Mouse (Mus musculus): Measurements from ENCODE around the gene Rpl23.
"Not testable (repeated sequence)": the region's sequence is repeated elsewhere in the genome, so short reads cannot be mapped to it uniquely, and the experiment has no call there.

The Rpl23 gene

DNA sequence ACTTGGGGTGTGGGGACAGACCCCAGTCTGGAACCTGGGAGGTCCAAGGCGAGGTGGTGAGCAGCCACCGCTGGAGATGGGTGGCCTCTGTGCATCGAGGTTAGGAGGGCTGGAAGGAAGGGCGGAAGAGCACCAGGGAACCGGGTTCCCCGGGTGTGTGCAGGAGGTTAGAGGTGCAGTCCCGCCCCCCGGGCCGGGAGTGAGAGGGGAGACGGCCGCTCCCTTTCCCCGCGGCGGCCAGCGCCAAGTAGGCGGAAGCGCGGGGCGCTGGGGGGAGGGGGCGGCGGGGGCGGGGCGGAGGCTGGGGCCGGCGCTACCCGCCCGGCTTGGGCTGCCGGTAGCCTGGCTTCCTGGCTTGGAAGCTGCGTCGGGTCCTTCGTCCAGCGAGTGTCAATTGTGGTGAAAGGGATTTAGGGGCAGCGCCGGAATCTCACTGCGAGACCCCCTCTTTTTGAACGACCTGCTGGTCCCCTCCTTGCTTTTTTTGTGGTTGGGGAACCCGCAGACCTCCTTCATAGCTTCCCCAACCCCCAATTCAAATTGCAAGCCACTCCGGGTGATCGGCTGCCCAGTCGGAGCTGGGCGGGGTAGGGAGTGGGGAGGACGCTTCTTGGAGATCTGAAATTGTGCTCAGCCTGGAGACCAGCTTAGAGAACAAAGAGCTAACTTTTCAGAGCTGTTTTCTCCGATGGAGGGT, 17.9 kb upstream of the Rpl23 start:
- DNase-seq (ENCODE audit: low read depth), result peak; percentile 77

DNA sequence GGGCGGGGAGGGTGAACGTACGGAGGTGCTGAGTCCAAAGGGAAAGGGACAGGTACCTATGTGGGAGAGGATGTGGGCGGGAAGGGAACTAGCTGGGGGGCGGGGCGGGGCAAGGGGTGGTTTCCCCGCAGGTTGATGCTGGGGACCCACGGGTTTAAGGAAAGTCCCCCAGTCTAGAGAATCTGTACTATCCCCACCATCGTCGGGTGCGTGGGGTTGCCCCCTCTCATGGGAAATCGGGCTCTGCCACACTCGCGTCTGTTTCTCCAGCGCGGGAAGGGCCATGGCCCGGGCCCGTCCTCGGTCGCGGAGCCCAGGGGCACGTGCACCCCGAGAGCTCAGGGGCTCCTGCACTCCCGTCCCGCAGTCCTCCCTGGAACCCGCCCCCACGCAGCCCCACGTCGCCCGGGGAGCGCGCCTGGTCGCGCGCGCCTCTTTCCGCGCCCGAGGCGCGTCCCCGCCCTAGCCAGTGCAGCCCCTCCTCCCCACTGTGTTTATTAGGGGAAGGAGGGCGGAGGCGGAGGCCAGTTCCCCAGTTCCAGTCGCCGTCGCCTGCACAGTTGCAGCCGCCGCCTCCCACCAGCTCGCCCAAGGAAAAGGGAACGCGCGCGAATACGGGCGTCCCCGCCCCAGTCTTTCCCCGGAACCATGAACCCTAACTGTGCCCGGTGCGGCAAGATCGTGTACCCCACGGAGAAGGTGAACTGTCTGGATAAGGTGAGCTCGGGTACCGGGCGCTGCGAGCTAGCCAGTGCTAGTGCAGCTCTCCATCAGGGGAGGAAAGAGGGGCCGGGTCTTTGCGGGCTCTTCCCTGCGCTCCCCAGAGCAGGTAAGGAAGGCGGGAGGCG, 17.1 kb upstream of the Rpl23 start:
- no peak for DNase-seq (ENCODE audit: low read depth)

DNA sequence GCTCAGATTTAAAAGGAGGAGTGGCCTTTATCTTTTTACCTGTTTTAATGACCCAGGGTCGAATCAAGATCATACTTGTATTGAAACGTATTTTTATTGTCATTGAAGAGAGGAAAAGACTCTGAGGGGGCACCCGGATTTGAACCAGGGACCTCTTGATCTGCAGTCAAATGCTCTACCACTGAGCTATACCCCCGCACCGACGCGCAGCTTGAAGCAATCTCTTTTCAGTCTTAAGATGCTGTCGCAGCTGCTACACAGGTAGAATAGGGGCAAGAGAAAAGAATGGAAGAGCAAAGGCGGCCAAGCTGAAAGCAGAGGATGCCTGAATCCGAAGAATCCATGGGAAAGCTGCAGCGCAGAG, 16.5 kb upstream of the Rpl23 start, which contains the start of gene Lasp1:
Lasp1 (plus strand) TSS at position 219 of the 364 bp plus-strand sequence.
- DNase-seq (ENCODE audit: low read depth), result peak; percentile 95

DNA sequence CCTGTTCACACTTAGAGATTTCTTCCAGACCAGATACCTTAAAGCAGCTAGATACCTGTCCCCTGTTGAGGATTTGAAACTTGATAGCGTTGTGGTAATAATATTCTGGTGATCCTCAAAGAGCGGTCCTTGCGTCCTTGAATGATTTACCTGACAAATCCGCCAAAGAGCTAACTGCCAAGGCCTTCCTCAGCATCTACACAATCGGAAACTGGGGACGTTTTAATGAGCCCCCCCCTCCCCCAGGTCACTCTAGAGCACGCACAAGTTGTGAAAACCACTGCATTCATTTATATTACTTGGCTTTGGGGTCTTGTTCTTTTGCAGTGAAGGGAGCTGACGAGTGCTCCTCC, 15.8 kb upstream of the Rpl23 start:
- DNase-seq (ENCODE audit: low read depth), result no peak

DNA sequence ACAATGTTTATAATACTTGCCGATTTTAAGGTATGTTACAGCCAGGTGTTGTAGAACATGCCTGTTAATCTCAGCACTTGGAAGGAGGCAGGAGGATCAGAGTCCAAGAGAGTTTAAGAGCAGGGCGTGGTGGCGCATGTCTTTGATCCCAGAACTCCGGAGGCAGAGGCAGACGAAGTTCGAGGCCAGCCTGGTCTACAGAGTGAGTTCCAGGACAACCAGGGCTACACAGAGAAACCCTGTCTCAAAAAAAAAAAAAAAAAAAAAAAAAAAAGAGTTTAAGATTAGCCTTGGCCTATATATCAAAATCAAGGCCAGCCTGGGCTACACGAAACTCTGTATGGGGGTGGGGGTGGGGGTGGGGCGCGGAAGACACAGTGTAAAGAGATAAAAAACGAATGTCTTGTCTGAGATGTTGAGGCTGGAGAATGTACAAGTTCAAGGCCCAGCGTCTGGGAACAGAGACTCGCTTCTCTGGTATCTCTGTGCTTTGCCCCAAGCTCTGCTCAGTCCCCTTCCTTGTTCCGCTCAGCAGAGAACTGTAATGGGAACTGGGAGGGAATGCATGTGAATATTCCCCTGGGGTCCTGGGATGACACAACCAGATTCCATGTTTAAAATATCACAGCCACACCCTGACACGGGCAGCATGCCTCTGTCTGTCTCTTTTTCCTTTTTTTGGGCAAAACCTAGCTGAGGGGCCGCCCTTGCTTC, 15.3 kb upstream of the Rpl23 start:
- no peak for DNase-seq (ENCODE audit: low read depth)

DNA sequence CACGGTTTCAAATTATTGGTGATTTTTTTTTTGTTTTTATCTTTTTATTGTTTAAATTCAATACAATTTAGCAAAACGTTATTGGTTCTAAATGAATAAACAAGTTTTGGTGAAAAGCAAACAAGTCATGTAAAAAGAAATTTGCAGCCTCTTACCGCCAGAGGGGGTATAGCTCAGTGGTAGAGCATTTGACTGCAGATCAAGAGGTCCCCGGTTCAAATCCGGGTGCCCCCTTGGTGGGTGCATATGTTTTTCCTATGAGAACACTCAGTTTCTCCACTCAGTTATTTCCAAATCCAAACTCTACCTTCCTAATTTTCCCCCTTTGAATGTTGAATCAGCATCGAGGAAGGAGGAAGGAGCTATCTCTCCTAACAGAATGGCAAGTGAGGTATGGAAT, 14.7 kb upstream of the Rpl23 start:
- peak; percentile 84 for DNase-seq (ENCODE audit: low read depth)

DNA sequence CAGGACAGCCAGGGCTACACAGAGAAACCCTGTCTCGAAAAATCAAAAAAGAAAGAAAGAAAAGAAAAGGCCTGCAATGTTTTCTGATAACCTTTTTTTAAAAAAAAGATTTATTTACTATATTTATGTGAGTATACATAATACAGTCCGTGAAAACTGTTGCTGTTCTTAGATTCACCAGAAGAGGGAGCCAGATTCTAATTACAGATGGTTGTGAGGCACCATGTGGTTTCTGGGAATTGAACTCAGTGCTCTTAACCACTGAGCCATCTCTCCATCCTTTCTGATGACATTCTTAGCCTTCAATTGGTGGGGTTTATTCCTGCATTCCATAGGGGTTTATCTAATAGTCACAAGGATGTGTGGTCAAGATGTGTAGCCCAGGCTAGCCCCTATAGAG, 10.9 kb upstream of the Rpl23 start:
- peak; percentile 92 for DNase-seq (ENCODE audit: low read depth)

DNA sequence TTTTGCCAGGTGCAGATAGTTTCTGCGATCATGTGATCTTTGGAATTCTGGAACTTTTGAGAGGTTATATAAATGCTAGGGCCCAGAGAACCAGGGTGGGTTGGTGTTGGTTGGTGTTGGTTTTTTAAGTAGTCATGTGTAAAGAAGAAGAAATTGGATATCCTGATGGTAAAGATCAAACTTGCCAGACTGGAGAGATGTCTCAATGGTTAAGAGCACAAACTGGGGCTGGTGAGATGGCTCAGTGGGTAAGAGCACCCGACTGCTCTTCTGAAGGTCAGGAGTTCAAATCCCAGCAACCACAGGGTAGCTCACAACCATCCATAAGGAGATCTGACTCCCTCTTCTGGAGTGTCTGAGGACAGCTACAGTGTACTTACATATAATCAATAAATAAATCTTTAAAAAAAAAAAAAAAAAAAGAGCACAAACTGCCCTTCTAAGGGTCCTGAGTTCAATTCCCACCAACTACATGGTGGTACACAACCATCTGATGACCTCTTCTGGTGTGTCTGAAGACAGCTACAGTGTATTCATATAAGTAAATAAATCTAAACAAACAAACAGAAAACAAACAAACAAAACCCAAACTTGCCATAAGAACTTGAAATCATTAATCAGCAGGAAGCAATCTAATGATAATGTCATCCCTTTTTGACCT, 8.7 kb upstream of the Rpl23 start:
- not testable (repeated sequence) for DNase-seq (ENCODE audit: low read depth)

DNA sequence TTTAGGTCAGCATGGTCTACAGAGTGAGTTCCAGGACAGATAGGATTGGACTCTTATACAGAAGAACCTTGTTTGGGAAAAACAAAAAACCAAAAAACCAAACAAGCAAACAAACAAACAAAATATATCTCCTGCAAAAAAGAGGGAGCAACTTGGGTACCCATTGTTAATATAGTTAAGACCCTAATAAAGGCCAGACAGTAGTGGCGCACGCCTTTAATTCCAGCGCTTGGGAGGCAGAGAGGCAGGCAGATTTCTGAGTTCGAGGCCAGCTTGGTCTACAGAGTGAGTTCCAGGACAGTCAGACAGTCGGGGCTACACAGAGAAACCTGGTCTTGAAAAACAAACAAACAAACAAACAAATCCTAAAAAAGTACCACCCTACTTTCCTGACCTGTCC, 7.5 kb upstream of the Rpl23 start:
- no peak for DNase-seq (ENCODE audit: low read depth)

DNA sequence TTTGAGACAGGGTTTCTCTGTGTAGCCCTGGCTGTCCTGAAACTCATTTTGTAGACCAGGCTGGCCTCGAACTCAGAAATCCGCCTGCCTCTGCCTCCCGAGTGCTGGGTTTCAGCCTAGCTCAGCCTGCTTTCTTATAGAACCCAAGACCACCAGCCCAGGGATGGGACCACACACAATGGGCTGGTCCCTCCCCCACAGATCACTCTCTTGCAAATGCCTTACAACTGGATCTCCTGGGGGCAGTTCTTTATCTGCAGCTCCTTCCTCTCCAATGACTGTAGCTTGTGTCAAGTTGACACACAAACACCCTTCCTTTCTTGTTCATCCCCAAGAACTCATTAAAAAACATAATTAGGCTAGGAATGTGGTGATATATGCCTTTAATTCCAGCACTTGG, 5.7 kb upstream of the Rpl23 start:
- DNase-seq (ENCODE audit: low read depth), result no peak

DNA sequence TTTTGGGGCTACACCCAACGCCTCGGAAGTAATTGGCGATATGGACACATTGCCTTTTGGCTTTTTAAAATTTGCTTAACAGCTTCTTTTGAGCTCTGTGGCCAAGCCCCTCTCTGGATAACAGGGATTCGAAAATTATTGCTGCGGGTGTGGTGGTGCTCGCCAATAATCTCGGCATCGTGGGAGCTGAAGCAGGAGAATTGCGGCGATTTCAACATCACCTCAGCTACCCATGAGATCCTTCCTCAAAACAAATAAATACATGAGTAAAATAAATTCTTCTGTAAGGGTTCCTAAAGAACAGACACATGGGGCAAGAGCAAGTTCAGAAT, 293 bp upstream of the Rpl23 start:
- no peak for DNase-seq (ENCODE audit: low read depth)

DNA sequence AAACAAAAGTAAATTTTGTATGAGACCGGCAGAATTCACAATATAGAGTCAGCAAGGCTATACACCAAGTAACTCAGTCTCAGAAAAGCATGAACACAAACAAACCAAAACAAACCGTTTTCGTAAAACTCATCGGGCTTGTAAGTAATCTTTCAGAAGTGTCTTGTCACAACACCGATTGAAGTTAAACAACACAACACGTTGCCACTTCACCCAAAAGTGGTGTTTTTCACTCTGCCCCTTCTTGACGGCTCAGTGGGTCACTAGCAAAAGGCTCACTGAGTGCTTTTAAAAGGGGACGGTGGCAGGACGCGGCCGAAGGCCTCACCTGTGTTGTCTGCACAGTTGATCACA, 782 bp downstream of the Rpl23 start:
- DNase-seq (ENCODE audit: low read depth), result peak; percentile 45

DNA sequence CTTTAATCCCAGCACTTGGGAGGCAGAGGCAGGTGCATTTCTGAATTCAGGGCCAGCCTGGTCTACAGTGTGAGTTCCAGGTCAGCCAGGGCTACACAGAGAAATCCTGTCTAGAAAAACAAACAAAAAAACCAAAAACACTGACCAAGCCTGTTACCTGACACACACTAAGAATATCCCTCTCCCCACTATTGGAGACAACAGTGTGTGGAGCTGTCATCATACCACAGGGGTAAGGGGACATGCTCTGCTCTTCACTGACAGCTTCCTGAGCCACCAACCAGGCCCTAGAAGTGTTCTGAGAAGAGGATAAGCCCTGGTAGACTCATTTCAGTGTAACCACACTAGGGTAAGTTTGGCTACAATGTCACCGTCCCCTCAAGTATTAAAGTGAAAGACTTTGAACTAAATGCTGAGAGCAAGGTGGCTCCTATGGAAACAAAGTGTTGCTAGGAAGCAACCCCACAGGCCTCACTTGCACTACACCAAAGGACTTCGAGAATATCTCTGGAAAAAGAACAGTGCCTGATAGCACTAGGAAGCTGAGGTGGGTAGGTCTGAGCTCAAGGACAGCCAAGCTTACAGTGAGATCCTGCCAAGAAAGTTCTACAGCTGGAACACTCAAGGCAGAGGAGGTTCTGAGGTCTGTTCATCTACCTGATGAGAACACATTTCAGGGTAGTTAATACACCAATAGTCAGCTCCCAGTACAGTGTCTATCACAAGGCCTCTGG, 2.1 kb downstream of the Rpl23 start:
- DNase-seq (ENCODE audit: low read depth), result no peak

DNA sequence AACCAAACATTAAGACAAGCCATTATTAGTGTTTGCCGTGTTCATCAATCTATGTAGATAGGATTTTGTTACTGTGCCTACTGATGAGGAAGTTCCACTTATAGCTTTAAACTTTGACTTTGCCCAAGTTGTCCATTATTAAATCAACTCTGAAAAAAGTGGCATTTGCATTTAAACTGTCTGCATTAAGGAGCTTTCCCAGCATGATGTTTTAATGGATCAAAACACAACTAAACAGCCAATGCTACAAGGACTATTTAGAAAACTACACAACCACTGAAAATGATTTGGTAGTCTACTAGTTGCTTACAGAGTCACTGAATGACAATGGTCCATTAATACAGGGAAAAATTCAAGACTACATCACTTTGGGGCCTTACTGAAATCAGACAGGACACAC, 3.3 kb downstream of the Rpl23 start:
- DNase-seq (ENCODE audit: low read depth), result no peak

DNA sequence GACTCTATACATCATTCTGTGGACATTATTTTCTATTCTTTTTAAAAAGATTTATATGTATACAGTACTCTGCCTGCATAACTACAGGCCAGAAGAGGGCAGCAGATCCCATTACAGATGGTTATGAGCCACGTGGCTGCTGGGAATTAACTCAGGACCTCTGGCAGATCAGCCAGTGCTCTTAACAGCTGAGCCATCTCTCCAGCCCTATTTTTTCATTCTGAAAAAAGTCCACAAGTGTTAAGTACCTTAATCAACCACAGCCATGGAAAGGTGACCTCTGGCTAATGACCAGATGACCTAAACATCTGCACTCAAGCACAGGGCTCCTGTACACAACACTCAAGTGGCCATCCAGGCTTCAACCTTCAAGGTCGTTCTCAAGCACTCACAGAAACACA, 5.1 kb downstream of the Rpl23 start:
- DNase-seq (ENCODE audit: low read depth), result peak; percentile 52

DNA sequence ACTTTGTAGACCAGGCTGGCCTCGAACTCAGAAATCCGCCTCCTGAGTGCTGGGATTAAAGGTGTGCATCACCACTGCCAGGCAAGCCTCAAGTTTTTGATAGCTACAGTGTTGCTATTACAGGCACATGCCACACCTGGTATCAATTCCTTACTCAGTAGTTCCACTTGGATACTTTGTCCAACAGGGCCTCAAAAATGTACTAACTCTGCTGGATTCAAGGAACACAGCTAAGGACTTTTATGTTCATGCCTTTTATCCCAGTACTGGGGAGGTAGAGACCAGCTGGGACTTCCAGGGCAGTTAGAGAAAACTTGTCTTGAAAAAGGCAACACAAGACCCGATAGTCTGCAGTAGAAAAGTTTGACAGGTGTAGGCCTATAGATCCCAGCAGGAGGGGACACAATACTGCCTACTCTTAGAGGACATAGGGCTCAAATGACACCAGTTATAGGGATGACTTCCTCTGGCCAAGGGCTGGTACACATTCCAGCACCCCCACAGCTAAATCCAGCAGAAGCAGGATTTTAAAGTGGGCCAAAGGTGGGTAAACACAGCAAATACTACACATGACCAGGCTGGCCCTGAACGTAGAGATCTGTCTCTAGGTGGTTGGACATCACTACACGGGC, 5.6 kb downstream of the Rpl23 start:
- DNase-seq (ENCODE audit: low read depth), result no peak

DNA sequence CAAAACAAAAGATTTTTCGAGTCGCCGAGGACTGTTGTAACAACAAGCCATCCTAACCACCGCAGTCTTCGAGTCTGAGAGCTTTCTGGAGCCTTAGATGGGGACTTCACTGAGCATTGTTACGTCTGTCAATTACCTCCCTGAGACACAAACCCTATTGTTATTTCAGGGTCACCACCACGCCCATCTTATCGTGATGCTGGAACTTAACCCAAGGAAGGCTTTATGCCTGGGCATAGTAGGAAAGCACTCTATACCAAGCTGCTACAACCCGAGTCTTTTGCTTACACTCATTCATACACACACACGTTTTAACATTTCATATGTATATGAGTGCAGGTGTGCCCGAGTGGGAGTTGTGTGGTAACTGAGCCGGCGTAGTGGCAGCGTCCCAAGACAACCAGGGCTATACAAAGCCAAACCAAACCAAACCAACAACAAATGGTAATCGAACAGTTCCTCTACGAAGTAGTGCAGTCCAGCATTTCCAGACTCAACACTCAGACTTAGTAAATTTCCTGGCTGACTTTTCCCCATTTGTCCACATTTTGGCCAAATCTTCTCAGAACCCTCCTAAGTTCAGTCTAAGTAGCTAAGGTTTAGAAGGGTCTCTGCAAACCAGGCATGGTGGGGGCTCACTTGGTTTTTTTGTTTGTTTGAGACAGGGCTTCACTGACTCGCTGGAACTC, 6.3 kb downstream of the Rpl23 start, which contains the start of gene 1700001P01Rik:
1700001P01Rik (minus strand) TSS at position 111 of the 689 bp plus-strand sequence.
- DNase-seq (ENCODE audit: low read depth), result no peak

DNA sequence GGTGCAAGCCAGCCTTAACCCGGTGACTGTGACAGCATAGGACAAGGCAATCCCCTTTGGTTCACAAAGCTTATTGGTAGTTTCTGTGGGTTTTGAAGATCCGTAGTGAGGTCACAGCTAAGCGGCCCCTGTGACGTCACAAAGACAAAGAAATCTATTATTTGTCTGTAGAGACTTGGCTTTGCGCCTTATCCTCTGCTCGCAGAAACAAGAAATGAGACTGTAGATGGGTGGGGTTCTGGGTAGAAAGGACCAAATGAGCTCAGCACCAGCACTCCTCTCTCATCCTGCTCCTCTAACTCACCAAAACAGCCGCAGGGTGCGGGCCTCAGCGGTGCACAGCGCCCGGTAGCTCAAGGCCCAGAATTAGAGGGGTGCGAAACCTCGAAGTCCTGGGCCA, 7.1 kb downstream of the Rpl23 start:
- no peak for DNase-seq (ENCODE audit: low read depth)

DNA sequence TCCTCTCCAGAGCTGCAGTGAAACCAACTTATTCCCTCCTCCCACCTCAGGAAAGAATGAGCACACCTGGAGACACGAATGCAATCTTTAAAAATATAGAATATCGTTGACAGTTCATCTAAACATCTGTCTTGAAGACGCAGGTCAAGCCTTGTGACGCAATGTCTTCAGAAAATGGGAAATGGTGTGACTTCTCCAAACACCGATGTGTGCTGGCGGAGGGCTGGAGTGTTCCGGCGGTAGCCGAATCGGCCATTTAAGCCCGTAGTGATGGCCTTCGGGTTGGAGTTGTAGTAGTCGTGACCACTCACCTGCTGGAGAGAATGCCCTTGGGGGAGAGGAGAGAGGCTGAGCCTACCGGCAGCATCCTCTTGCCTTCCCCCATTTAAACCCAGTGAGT, 10.8 kb downstream of the Rpl23 start:
- DNase-seq (ENCODE audit: low read depth), result no peak

DNA sequence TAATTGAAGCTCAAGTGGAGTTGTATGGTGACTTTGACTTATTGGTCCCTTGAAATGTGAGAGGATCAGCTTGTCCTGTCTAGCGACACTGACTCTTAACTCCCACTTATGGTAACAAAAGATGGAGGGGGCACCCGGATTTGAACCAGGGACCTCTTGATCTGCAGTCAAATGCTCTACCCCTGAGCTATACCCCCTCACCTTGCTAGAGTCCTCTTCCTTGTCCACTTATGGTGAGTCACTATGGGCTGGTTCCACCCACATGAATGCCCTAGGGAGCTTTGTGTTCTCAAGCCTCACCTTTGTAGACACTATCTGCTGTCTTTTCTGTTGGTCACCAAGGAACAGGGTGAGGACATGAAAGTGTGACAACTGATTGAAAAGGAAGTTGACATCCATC, 12.5 kb downstream of the Rpl23 start:
- DNase-seq (ENCODE audit: low read depth), result no peak

All from naive thymus-derived CD4-positive, alpha-beta T cell, adult 2 months (primary cell).